Mouse (Mus musculus) 3134 (cell line): ENCODE results near the gene Ccsap.
"Not testable (repeated sequence)": the region's sequence is repeated elsewhere in the genome, so short reads cannot be mapped to it uniquely, and the experiment has no call there.

Source experiments
- DNase-seq: peaks from one replicate; pipeline ENCODE4 v3.0.0-alpha.2; 2011; ENCODE audit warnings: low spot score; ENCODE audit not compliant: insufficient read length; ENCODE audit errors: extremely low read depth

Gene Ccsap

GRCm38 (mm10) chr8:123840578-123841345, 19.2 kb downstream of the Ccsap start:
- no peak for DNase-seq

DNA sequence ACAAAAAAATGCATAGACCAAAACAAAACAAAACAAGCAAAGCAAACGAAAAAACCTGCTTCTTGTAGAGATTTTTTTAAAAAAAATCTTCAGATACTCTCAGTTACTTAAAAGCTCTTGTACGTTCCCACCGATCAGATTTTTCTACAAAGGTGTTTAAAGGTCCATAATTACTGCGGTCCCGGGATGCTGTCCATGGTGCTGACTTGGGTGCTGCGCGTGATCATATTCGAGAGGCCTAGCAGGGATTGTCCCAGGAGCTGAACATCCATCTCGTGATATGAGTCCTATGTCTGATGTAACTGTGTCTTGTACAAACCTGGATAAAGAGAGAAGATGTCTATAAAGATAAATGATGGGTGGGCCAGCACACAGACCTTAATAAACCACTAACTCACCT, 21.5 kb downstream of the Ccsap start:
- DNase-seq: no peak

DNA sequence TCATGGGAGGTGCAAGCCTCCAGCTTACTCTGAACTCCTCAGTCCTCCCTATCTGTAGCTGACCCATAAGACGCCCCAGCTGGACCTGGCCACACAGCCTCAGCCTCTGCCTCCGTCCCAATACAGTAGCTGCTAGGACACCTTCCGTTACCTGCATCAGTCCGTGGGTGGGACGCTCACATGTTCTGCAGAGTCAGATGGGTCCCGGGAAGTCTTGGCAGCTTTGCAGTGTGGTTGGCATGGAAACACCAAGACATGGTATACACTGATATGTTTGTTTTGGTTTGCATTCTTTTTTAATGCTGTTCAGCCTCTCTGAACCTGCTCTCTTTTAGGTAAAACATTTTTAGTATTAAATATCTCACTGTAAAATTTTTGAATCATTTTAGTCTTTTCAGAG, 23.7 kb downstream of the Ccsap start:
- DNase-seq: no peak

DNA sequence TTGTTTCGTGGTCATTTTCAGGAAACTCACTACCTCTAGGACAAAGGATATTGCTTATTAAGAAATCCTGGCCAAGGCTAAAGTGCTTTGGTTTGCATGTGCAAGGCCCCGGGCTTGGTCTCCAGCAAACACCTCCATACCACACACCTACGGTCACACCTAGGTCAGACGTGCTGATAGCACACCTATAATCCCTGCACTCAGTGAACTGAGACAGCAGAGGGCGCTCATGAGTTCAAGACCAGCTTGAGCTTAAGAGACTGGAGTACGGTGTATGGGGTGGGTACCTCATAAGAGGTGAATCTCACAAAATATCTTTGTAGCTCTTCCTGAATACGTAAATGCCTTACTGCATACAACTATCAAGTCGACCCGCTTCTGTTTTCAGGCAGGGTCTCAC, 24.6 kb downstream of the Ccsap start:
- DNase-seq: no peak

DNA sequence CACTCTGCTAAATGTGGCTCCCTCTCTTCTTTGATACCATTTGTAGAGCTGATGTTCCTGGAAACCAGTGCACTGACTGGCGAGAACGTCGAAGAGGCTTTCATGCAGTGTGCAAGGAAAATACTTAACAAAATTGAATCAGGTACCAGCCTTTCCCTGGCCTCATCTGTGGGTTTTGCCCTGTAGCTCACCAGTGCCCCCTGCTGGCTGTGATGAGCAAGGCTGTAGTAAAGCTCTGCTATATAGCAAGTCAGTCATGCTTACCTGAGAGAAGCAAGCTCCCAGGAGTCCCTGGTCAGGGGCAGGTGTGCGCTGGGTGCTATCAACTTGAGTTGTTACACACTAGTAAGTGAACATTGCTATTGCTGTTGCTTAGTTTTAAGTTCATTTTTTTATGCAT, 27.3 kb downstream of the Ccsap start:
- DNase-seq: no peak

DNA sequence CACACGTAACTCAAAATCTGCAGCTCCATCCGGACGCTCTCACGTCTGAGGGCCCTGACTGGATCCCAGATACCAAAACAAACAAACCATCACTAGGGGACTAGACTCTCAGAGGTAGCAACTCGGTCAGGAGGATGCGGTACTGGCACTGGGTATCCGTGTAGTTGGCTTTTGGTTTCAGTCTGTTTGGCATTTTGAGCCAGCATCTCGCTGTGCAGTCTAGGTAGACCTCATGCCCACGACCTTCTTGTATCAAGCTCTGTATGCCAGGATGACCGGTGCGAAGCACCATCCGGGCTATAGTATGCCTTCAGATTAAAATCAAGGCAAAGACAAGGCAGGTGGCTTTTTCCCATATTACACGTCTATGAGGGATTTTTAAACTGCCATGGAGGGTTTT, 32.5 kb downstream of the Ccsap start:
- no peak for DNase-seq

DNA sequence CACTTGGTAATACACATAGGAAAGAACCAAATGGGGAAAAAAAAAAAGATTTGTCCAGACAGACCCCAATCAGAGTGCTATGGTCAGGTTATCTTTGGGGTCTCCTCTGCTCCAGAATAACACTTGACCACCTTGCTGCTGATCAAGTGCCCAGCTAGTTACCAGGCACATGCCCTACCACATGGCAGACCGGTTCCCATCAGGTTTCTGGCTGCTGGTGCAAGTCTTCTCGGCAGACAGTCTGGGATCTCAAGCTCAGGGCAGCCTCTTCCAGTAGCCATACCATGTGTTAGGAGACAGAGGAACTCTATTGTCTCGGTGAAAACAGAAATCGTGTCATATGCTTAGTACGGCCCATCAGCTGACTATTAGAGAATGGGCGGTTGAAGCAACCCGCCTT, 33.3 kb downstream of the Ccsap start:
- no peak for DNase-seq

GRCm38 (mm10) chr8:123826001-123826400, 34.0 kb downstream of the Ccsap start:
- no peak for DNase-seq

DNA sequence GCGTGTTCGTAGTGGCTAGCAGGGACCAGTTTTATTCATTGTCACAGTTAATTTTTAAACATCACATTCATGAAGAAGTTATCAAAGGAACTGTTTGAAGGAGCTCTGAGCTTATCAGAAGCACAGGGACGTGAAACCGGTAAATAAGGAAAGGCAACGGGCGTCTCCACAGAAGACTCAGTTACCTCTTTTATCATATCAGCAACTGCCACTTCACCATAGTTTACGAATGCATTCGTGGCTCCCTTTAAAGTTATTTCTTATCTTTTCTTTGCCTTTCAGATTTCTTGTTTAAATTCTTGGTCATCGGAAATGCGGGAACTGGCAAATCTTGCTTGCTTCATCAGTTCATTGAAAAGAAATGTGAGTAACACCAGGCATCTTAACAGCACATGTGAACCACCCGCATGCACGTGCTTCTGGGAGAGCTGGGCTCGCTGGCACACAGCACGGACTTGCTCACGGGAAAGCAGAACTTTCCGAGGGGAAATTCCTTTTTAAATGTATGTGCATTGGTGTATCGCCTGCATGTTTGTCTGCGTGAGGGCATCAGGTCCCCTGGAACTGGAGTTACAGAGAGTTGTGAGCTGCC, 36.4 kb downstream of the Ccsap start:
- no peak for DNase-seq

DNA sequence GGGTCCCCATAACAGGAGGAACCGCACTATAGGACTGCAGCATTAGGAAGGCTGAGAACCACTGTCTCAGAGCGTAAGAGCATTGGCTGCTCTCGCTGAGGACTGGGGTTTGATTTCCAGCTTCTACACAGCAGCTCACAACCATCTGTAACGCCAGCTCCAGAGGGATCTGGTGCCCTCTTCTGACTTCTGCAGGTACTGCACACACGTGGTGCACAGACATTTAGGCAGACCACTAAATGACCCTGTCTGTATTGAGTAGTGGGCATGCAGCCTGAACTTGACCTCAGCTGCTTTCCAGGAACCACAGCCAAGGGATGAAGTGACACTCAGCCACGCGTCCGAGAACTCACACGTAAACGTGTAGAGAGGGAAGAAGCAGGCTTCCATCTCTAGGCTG, 36.9 kb downstream of the Ccsap start:
- DNase-seq: no peak

- no peak for DNase-seq
These were observed 39.2 kb downstream of the Ccsap start for GRCm38 (mm10) chr8:123820780-123821179.

DNA sequence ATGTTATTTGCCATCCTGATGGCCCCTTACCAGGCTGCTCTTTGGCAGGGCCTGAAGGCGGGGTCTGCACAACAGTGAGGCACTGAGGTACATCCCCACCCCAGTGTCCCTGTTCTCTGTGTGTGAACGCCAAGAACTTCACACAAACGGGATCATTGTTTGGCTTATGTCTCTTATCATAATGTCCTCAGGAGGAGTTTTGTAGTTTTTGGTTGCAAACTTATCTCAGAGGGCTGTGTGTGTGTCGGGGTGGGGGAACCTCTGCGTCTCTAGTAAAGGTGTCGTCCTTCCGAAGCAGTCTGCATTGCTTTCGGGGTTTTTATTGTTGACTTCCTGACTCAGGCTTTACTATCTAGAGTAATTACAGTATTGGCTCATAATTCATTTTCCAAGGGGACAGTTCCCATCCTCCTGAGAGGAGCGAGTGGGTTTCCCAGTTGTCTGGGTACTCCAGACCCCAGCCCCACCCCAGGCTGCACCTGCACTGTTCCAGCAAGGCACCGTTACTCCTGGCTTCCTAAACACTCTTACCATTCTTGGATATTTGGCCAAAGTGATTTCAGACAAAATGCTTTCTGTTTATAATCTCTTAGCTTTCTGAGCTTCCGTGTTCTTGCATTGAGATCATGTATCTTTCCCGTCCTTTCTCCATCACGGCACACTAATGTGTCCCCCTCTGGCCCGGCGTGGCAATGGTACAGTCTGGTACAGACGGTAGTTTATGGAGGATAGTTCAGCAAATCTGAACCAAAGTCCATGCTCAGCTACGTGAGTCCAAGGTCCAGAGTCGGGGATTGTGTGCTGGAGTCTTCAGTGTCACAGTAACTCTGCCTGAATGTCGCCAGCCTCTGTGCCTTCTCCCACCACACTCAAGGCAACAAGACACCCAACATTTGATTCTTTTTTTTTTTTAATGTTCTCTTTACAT, 40.1 kb downstream of the Ccsap start:
- DNase-seq: no peak

DNA sequence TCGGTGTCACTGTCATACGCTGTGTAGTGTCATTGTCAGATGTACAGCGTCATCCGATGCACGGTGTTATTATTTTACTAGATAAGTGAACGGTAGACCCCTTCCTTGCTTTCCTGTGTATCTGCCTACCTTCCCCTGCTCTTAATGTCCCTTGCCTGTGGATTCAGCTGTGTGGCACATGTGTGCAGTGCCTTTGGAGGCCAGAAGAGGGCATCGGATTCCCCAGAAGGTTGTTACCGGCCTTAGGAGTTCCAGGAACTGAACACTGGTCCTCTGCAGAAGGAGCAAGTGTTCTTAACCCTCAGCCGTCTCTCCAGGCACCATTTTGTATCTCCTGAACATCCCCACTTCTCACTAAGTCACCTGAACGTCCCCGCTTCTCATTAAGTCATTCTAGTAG, 42.3 kb downstream of the Ccsap start:
- DNase-seq: no peak

GRCm38 (mm10) chr8:123816939-123817338, 43.1 kb downstream of the Ccsap start:
- DNase-seq: no peak

DNA sequence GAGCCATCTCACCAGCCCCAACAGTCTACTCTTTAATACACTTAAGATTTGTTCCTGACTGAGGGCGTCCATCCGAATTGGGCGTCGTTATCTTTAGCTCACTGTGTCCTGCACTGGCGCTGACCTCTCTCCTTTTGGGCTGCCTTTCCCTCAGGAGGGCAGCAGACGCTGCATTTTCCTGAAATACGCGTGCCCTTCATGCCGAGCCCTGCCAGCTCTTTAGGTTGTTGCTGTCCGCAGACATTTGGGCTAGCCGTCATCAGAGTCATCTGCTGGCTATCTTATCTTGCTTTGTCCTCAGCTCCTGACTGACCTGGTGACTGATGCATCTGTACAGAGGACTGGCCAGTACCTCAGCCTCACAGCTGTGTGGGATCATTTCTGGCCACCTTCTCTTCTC, 44.7 kb downstream of the Ccsap start:
- DNase-seq: no peak

DNA sequence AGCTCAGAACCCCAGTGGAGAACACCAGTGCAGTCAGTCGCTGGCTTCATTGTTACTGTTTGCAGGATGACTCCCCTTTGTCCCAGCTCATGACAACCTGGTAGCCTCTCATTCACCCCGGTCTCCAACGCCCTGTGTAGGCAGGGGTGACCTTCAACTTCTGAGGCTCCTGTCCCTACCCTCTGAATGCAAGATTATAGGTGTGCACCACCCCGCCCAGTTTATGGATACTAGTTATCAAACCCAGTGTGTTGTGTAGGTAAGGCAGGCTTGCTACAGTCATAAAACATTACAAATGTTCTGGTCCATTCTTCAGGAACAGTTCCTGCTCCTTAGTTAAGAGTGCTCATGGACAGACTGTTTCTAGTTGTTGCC, 46.1 kb downstream of the Ccsap start:
- DNase-seq: no peak

GRCm38 (mm10) chr8:123813173-123813891, 46.7 kb downstream of the Ccsap start:
- no peak for DNase-seq

DNA sequence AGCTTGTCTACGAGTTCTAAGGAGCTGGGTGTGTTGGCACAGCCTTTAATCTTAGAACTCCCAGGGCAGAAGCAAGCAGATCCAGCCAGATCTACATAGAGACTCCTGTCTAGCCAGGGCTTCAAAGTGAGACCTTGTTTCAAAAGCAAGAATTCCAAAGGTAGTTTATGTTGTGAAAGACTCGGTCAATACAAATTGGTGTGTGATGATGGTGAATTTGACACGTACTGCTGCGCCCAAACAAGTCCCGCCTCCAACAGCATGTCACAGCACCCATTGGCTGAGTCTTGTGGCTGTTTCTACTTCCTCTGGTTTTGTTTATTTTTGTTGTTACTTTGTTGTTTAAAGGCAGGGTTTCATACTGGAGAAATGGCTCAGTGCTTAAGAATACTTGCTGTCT, 47.8 kb downstream of the Ccsap start:
- no peak for DNase-seq

- DNase-seq: not testable (repeated sequence)
These were observed 50.7 kb downstream of the Ccsap start for GRCm38 (mm10) chr8:123809342-123809741.

- DNase-seq: no peak
These were observed 51.3 kb downstream of the Ccsap start for GRCm38 (mm10) chr8:123808671-123809070.
